Mouse (Mus musculus) heart, adult 2 months (tissue): ENCODE results near the gene Cacna2d4. TPM values are rescaled to one million over a fixed set of nuclear protein-coding genes. Genes with fewer than 3 reads are reported as not detected.

Source experiments
- DNase-seq, 2 experiments: peaks; one replicate each; pipeline ENCODE4 v3.0.0; 2021
- H3K27ac ChIP-seq: fragments of 200-600 bp; 2 replicates; pipeline ENCODE4 v1.8.1; 2022
- H3K27me3 ChIP-seq: fragments of 200-500 bp; 2 replicates; pipeline ENCODE4 v1.6.1; 2012; ENCODE audit warnings: mild to moderate bottlenecking, low read length, inconsistent platforms, mixed read lengths; ENCODE audit not compliant: control insufficient read depth, insufficient read depth
- H3K36me3 ChIP-seq: fragments of 200-500 bp; 2 replicates; pipeline ENCODE4 v1.6.1; 2012; ENCODE audit warnings: low read length, inconsistent platforms; ENCODE audit not compliant: control insufficient read depth, insufficient read depth
- H3K4me1 ChIP-seq: fragments of 200-500 bp; 2 replicates; pipeline ENCODE4 v1.6.1; 2011; ENCODE audit warnings: low read length; ENCODE audit not compliant: control insufficient read depth, insufficient read depth
- H3K4me3 ChIP-seq: fragments of 200-600 bp; 2 replicates; pipeline ENCODE4 v1.8.1; 2022
- H3K79me2 ChIP-seq: fragments of 200-500 bp; replicated peaks from 2 replicates; pipeline ENCODE4 v1.6.1; 2012; ENCODE audit warnings: mild to moderate bottlenecking, inconsistent platforms, low read length, moderate library complexity, mixed read lengths; ENCODE audit not compliant: control insufficient read depth, insufficient read depth
- H3K9ac ChIP-seq: fragments of 200-500 bp; 2 replicates; pipeline ENCODE4 v1.6.1; 2012; ENCODE audit warnings: low read depth, mild to moderate bottlenecking, control low read depth, inconsistent platforms, low read length, mixed read lengths
- CTCF ChIP-seq: fragments of 200-600 bp; IDR thresholded peaks from 2 replicates; pipeline ENCODE4 v1.8.1; 2022; ENCODE audit warnings: antibody characterized with exemption, mild to moderate bottlenecking, moderate library complexity
- EP300 ChIP-seq: fragments of 200-500 bp; IDR thresholded peaks from 2 replicates; pipeline ENCODE4 v1.6.1; 2011; ENCODE audit warnings: low read depth, low read length, control low read depth; ENCODE audit not compliant: insufficient read depth
- POLR2A ChIP-seq: fragments of 200-500 bp; IDR thresholded peaks from 2 replicates; pipeline ENCODE4 v1.6.1; 2011; ENCODE audit warnings: mild to moderate bottlenecking, low read depth, low read length, control low read depth; ENCODE audit not compliant: insufficient read depth
- WGBS: fragments of 180-500 bp; shearing (Covaris S2); methylation state at CpG from one replicate; pipeline ENCODE4 v1.1.7; 2018; 5-methylcytosine and 5-hydroxymethylcytosine counted together
- intact Hi-C: fragments of 180-260 bp; cut with DNase I; formaldehyde crosslinking; loops from one replicate; pipeline ENCODE4 v1.15.1; 2025
- polyA plus RNA-seq: library from polyadenylated mRNA; depleted of rRNA; stranded (reverse); fragments of >200 nt; gene quantifications from 2 replicates; pipeline ENCODE4 v1.2.3, GENCODE M21; 2012
- total RNA-seq, 2 experiments: library from RNA; stranded (reverse); gene quantifications; 2 replicates each; pipeline ENCODE4 v1.2.3; 2021

The Cacna2d4 gene
- total and polyA plus RNA-seq, 3 experiments = 0.23 TPM; not detected in 2

- DNase-seq = peak in 1 of 2 experiments; percentile 15
- intact Hi-C loops = no loop called here
- Histone ChIP-seq H3K27me3 (no peaks in the 10 kb centered on the region), H3K27ac (no peak overlapping the region), H3K36me3 (no peaks in the 10 kb centered on the region), H3K4me3 (no peak overlapping the region), H3K79me2 (no peaks in the 10 kb centered on the region), H3K4me1 (no peaks in the 10 kb centered on the region), H3K9ac (no peak overlapping the region)
- 86% methylated on average over 10 of the region's 10 CpGs for WGBS
- TF ChIP-seq EP300 = no peak
- TF ChIP-seq CTCF = no peak
- no peak for TF ChIP-seq POLR2A
Measured at GRCm38 (mm10) chr6:119215040-119215613, 21.2 kb upstream of the Cacna2d4 start.

GRCm38 (mm10) chr6:119217661-119218060 is 18.7 kb upstream of the Cacna2d4 start:
- H3K27me3 ChIP-seq = no peaks in the 10 kb centered on the region
- no peaks in the 10 kb centered on the region for H3K79me2 ChIP-seq
- no peaks in the 10 kb centered on the region for H3K36me3 ChIP-seq
- no peak overlapping the region for H3K9ac ChIP-seq
- TF ChIP-seq POLR2A (no peak), CTCF (no peak), EP300 (no peak)
- intact Hi-C loops = no loop called here
- DNase-seq = peak in 1 of 2 experiments; percentile 15
- no peaks in the 10 kb centered on the region for H3K4me1 ChIP-seq
- no peak overlapping the region for H3K27ac ChIP-seq
- WGBS = 65% methylated on average over 4 of the region's 4 CpGs
- H3K4me3 ChIP-seq = no peak overlapping the region

- 92% methylated on average over 5 of the region's 5 CpGs for WGBS
- no peaks in the 10 kb centered on the region for H3K4me1 ChIP-seq
- H3K27me3 ChIP-seq = no peaks in the 10 kb centered on the region
- peak in 1 of 2 experiments; percentile 6 for DNase-seq
- H3K4me3 ChIP-seq = no peak overlapping the region
- TF ChIP-seq CTCF = no peak
- no peak for TF ChIP-seq EP300
- no peak for TF ChIP-seq POLR2A
- no peaks in the 10 kb centered on the region for H3K79me2 ChIP-seq
- H3K36me3 ChIP-seq = no peaks in the 10 kb centered on the region
- intact Hi-C loops = no loop called here
- H3K9ac ChIP-seq = no peak overlapping the region
- H3K27ac ChIP-seq = no peak overlapping the region
Measured at GRCm38 (mm10) chr6:119218591-119218990, 17.7 kb upstream of the Cacna2d4 start.

GRCm38 (mm10) chr6:119219237-119219870 is 17.0 kb upstream of the Cacna2d4 start:
- Histone ChIP-seq H3K4me3 (no peak overlapping the region), H3K27me3 (no peaks in the 10 kb centered on the region), H3K36me3 (no peaks in the 10 kb centered on the region), H3K27ac (no peak overlapping the region), H3K79me2 (no peaks in the 10 kb centered on the region), H3K4me1 (no peaks in the 10 kb centered on the region), H3K9ac (no peak overlapping the region)
- TF ChIP-seq EP300 (no peak), CTCF (no peak), POLR2A (no peak)
- peak in 1 of 2 experiments; percentile 14 for DNase-seq
- intact Hi-C loops = no loop called here
- 85% methylated on average over 15 of the region's 15 CpGs for WGBS

- 43% methylated on average over 10 of the region's 10 CpGs for WGBS
- H3K4me1 ChIP-seq = no peaks in the 10 kb centered on the region
- H3K9ac ChIP-seq = no peak overlapping the region
- no peak overlapping the region for H3K4me3 ChIP-seq
- intact Hi-C loops = loop anchor here (1.0 kb wide), 3 partner anchors 128 to 224 kb away; no protein-coding TSS in a partner anchor
- TF ChIP-seq EP300 = peak; percentile 86; the same call in 1 of the 2 replicates
- no peak for TF ChIP-seq POLR2A
- TF ChIP-seq CTCF = peak; percentile 99; the same call in 1 of the 2 replicates
- H3K27ac ChIP-seq = no peak overlapping the region
- H3K36me3 ChIP-seq = no peaks in the 10 kb centered on the region
- H3K79me2 ChIP-seq = no peaks in the 10 kb centered on the region
- H3K27me3 ChIP-seq = no peaks in the 10 kb centered on the region
- peak in 1 of 2 experiments; percentile 44 for DNase-seq
Measured at GRCm38 (mm10) chr6:119220297-119220696, 16.0 kb upstream of the Cacna2d4 start.
